Mouse (Mus musculus): ENCODE results near the gene Trak1.

Trak1 gene

GRCm38 (mm10) chr9:121371346-121371891 lies 74.1 kb downstream of the Trak1 start:
- no peak for DNase-seq (ENCODE audit: low read depth, low spot score)

GRCm38 (mm10) chr9:121371946-121372646 lies 74.8 kb downstream of the Trak1 start:
- no peak for DNase-seq (ENCODE audit: low read depth, low spot score)

- DNase-seq (ENCODE audit: low read depth, low spot score): no peak
Measured at GRCm38 (mm10) chr9:121373107-121373506, 75.8 kb downstream of the Trak1 start.

- no peak for DNase-seq (ENCODE audit: low read depth, low spot score)
Measured at GRCm38 (mm10) chr9:121373512-121373911, 76.2 kb downstream of the Trak1 start.

GRCm38 (mm10) chr9:121374076-121374863 lies 77.0 kb downstream of the Trak1 start:
- no peak for DNase-seq (ENCODE audit: low read depth, low spot score)

GRCm38 (mm10) chr9:121374864-121375255 lies 77.6 kb downstream of the Trak1 start:
- DNase-seq (ENCODE audit: low read depth, low spot score): no peak

- DNase-seq (ENCODE audit: low read depth, low spot score): no peak
Measured at GRCm38 (mm10) chr9:121376094-121376493, 78.8 kb downstream of the Trak1 start.

- DNase-seq (ENCODE audit: low read depth, low spot score): no peak
Measured at GRCm38 (mm10) chr9:121380310-121380920, 83.1 kb downstream of the Trak1 start.

- DNase-seq (ENCODE audit: low read depth, low spot score): no peak
Measured at GRCm38 (mm10) chr9:121381678-121382297, 84.5 kb downstream of the Trak1 start.

- DNase-seq (ENCODE audit: low read depth, low spot score): no peak
Measured at GRCm38 (mm10) chr9:121382568-121382967, 85.3 kb downstream of the Trak1 start.

- no peak for DNase-seq (ENCODE audit: low read depth, low spot score)
Measured at GRCm38 (mm10) chr9:121383180-121383586, 85.9 kb downstream of the Trak1 start.

- DNase-seq (ENCODE audit: low read depth, low spot score): no peak
Measured at GRCm38 (mm10) chr9:121384620-121385019, 87.3 kb downstream of the Trak1 start.

- peak; percentile 61 for DNase-seq (ENCODE audit: low read depth, low spot score)
Measured at GRCm38 (mm10) chr9:121385091-121385748, 87.9 kb downstream of the Trak1 start.

GRCm38 (mm10) chr9:121385749-121386350 lies 88.5 kb downstream of the Trak1 start:
- DNase-seq (ENCODE audit: low read depth, low spot score): no peak

GRCm38 (mm10) chr9:121387539-121388272 lies 90.4 kb downstream of the Trak1 start:
- no peak for DNase-seq (ENCODE audit: low read depth, low spot score)

- DNase-seq (ENCODE audit: low read depth, low spot score): no peak
Measured at GRCm38 (mm10) chr9:121388273-121388931, 91.1 kb downstream of the Trak1 start.

GRCm38 (mm10) chr9:121389258-121389657 lies 92.0 kb downstream of the Trak1 start:
- no peak for DNase-seq (ENCODE audit: low read depth, low spot score)

- DNase-seq (ENCODE audit: low read depth, low spot score): no peak
Measured at GRCm38 (mm10) chr9:121391898-121392297, 94.6 kb downstream of the Trak1 start.

GRCm38 (mm10) chr9:121392427-121392826 lies 95.1 kb downstream of the Trak1 start:
- peak; percentile 65 for DNase-seq (ENCODE audit: low read depth, low spot score)

- no peak for DNase-seq (ENCODE audit: low read depth, low spot score)
Measured at GRCm38 (mm10) chr9:121393104-121393503, 95.8 kb downstream of the Trak1 start.

Measured in WW6 (cell line).